Mouse (Mus musculus) CD8-positive naive resting alpha-beta T cell, adult 57 days (primary cell): ENCODE measurements around the gene Gpr21. TPM values are rescaled to one million over a fixed set of nuclear protein-coding genes. Genes with fewer than 3 reads are reported as not detected.

ENCODE experiments used
- total RNA-seq: library from RNA; stranded (reverse); gene quantifications from one replicate; pipeline ENCODE4 v1.2.4, GENCODE M21; 2023

Gene Gpr21
- 3.9 TPM for total RNA-seq

GRCm38 (mm10) chr2:37516030-37516710 lies at the start of gene Gpr21:
Gene Gpr21, plus strand, starts transcription at chr2:37516332.

Other genes with a start within 250 kb of the Gpr21 start
- gene Olfr368, start 189.8 kb upstream of the Gpr21 start, total RNA-seq = not detected
- gene Pdcl, start 157.0 kb upstream of the Gpr21 start, total RNA-seq = 30.3 TPM
- gene Rc3h2, start 93.4 kb upstream of the Gpr21 start, total RNA-seq = 56.0 TPM
- gene Zbtb26, start 73.2 kb upstream of the Gpr21 start, total RNA-seq = 3.6 TPM
- 16.3 TPM for gene Zbtb6, start 73.2 kb upstream of the Gpr21 start, total RNA-seq
- gene Rabgap1, start 73.1 kb upstream of the Gpr21 start, total RNA-seq = 40.4 TPM
- gene Strbp, start 187.5 kb downstream of the Gpr21 start, total RNA-seq = 42.2 TPM